Mouse (Mus musculus) hindbrain, embryonic 12.5 days (tissue): ENCODE data around the gene Gls2. TPM values are rescaled to one million over a fixed set of nuclear protein-coding genes. Genes with fewer than 3 reads are reported as not detected.
A peak's percentile ranks its signal among the peaks of the same experiment; 100 is the strongest.
"Not testable (repeated sequence)": the region's sequence is repeated elsewhere in the genome, so short reads cannot be mapped to it uniquely, and the experiment has no call there.

ENCODE experiments used
- ATAC-seq: fragments of 200-750 bp; cut with Nextera tagmentation; 2 replicates; pipeline ENCODE4 v1.8.0; 2017; ENCODE audit warnings: moderate TSS enrichment; ENCODE audit not compliant: low FRiP score
- H3K27ac ChIP-seq: fragments of 300-500 bp; sonication (generic); 2 replicates; pipeline ENCODE4 v1.5.1; 2016; ENCODE audit warnings: mild to moderate bottlenecking
- H3K27me3 ChIP-seq: fragments of 300-500 bp; sonication (generic); 2 replicates; pipeline ENCODE4 v1.6.1; 2016; ENCODE audit warnings: mild to moderate bottlenecking
- H3K36me3 ChIP-seq: fragments of 300-500 bp; sonication (generic); 2 replicates; pipeline ENCODE4 v1.6.1; 2016; ENCODE audit warnings: mild to moderate bottlenecking
- H3K4me1 ChIP-seq: fragments of 300-500 bp; sonication (generic); 2 replicates; pipeline ENCODE4 v1.6.1; 2016
- H3K4me2 ChIP-seq: fragments of 300-500 bp; sonication (generic); replicated peaks from 2 replicates; pipeline ENCODE4 v1.6.1; 2016; ENCODE audit warnings: mild to moderate bottlenecking
- H3K4me3 ChIP-seq: fragments of 300-500 bp; sonication (generic); 2 replicates; pipeline ENCODE4 v1.5.1; 2016; ENCODE audit warnings: mild to moderate bottlenecking
- H3K9ac ChIP-seq: fragments of 300-500 bp; sonication (generic); 2 replicates; pipeline ENCODE4 v1.6.1; 2016; ENCODE audit warnings: mild to moderate bottlenecking, moderate library complexity
- H3K9me3 ChIP-seq: fragments of 300-500 bp; sonication (generic); replicated peaks from 2 replicates; pipeline ENCODE4 v1.6.1; 2016; ENCODE audit warnings: mild to moderate bottlenecking
- WGBS: fragments of 180-500 bp; shearing (Covaris S2); methylation state at CpG from one replicate; pipeline ENCODE4 v1.1.7; 2016; 5-methylcytosine and 5-hydroxymethylcytosine counted together
- polyA plus RNA-seq: library from polyadenylated mRNA; unstranded; fragments of >200 nt; fragmentation: Nextera tagmentation; extraction: Ambion mirVana; gene quantifications from 2 replicates; pipeline ENCODE4 v1.2.1, GENCODE M21; 2016

Gene Gls2
- 0.61 and 0.70 TPM in 2 replicates for polyA plus RNA-seq

DNA sequence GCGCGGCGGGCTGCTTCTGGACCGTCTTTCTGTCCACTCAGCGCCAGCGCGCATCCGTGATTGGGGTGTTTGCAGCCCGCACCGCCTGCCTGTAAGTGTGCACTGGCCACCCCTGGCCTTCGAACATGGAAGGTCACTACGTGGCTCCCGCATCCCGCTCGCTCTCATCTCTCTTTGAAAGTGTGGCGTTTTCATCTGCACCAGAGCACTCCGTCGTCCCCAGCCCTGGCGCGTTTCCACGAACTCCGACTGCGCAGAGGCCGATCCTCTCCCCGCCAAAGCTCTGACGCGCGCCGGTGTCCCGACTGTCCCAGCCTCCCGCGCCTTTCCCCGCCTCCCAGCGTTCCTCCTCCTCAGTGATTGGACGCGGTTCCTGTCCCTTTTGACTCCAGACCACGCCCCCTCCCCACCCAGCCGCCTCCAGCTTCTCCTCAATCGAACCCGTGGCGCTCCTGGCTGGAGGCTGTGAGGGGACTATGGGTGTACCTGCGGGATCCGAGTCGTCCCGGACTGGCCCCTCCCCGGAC, at the start of gene Gls2:
Gene Gls2 (plus strand): TSS at position 434 of the 527 bp plus-strand sequence.
- Histone ChIP-seq H3K27ac (0 out of 2 replicates have a peak within 1 kb of the TSS, but pooled peaks have one; percentile 12), H3K4me2 (peak within 1 kb of the TSS; percentile 98), H3K4me1 (peaks cover 9% of the 10 kb centered on the region; the same call in 1 of the 2 replicates), H3K36me3 (no peaks in the 10 kb centered on the region), H3K4me3 (peak within 1 kb of the TSS; percentile 75), H3K9me3 (no peaks in the 10 kb centered on the region), H3K9ac (peak within 1 kb of the TSS; percentile 81), H3K27me3 (peaks cover 32% of the 10 kb centered on the region)
- WGBS, result under 1% methylated on average over 46 of the region's 46 CpGs
- ATAC-seq, result peak; percentile 98

DNA sequence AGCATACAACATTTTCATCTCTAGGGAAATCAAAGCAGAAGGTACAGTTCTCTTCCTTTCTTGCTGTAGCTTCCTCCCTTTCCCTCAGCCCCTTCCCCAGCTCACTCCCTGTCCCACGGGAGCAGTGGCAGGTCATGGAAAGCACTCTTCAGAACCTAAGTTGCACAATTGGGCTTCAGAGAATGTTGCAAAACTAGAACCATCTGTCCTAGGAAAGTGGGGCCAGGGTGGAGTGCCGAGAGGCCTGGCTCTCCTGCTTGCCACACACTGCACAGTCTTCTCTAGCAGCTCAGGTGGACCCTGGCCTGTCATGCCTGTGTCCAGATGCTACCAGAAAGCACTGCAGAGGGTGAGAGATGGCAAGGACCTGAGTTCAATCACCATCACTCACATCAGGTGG, 49.3 kb upstream of the Gls2 start:
- no peaks in the 10 kb centered on the region for H3K4me1 ChIP-seq
- no peaks in the 10 kb centered on the region for H3K27me3 ChIP-seq
- peaks cover 14% of the 10 kb centered on the region for H3K36me3 ChIP-seq
- 68% methylated on average over 2 of the region's 2 CpGs for WGBS
- no peak overlapping the region for H3K4me3 ChIP-seq
- H3K27ac ChIP-seq, result no peak overlapping the region
- ATAC-seq, result no peak
- no peak overlapping the region for H3K9ac ChIP-seq
- no peak overlapping the region for H3K4me2 ChIP-seq
- no peaks in the 10 kb centered on the region for H3K9me3 ChIP-seq

DNA sequence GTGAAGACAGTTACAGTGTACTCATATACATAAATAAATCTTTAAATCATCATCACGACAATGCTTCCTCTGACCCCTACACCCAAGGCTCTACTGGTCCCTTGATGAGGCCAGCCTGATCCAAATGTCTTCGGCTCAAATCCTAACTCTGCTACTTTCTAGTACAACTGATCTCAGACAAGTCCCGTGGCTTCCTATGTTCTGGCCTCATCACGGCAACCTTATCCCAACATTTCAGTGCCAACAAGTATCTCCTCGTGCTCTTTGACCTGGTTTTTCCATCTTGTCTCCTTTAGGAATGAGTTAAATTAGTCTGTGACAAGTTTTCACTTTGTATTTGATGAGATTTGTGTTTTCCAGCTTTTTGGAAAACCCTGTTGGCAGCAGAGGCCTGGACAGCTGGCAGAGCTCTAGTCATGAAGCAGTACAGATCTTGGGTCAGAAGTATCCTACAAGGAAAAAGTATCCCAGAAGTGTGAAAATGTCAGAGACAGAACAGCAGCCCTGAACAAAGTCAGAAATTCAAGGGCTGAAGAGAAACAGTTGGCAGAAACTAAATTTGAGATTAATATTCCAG, 45.4 kb upstream of the Gls2 start:
- Histone ChIP-seq H3K27me3 (no peaks in the 10 kb centered on the region), H3K9ac (no peak overlapping the region), H3K27ac (no peak overlapping the region), H3K4me3 (no peak overlapping the region), H3K4me1 (no peaks in the 10 kb centered on the region), H3K4me2 (no peak overlapping the region), H3K9me3 (no peaks in the 10 kb centered on the region), H3K36me3 (peaks cover 6% of the 10 kb centered on the region; the same call in 1 of the 2 replicates)
- ATAC-seq, result no peak
- 93% methylated on average over 5 of the region's 5 CpGs for WGBS

DNA sequence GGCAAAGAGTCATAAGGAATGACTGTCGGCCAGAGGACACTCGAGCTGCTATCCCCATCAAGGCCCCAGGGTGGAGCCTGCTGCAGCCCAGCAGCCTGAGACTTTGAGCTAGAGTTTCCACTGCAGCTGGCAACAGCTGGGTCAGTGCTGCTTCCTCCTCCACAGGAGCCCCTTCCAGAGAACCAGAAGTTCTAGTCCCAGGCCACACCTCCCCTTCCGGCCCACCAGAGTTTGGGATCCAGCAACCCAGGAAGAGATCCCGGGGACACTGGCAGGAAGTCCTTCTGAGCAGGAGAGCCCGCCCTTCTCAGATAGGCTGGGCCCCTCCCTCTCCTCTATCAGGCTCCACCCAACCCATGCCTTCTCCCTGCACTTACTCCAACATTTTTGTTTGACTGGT, 44.7 kb upstream of the Gls2 start:
- WGBS, result 5% methylated on average over 5 of the region's 5 CpGs
- 0 out of 2 replicates have a peak, but pooled peaks have one; percentile 43 for ATAC-seq
- H3K4me2 ChIP-seq, result 0 out of 2 replicates have a peak overlapping the region, but pooled peaks have one; percentile 3

DNA sequence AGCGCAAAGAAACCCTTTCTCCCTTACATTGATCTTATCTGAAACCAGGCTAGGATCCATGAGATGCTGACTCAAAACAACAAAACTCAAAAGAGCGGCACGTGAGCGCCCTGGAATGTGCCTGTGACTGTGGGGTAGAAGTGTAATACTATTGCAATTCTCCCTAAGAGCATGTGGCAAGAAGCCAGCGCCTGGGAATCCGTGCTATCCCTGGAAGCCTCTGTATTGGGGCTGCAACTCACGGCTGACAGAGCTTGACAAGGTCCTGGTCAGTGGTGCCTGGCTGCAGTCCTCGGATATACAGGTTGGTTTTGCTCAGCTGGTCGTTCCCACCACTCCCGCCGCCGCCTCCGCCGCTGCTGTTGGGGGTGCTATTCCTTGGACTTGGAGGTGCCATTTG, 43.3 kb upstream of the Gls2 start:
- H3K27me3 ChIP-seq, result no peaks in the 10 kb centered on the region
- no peak overlapping the region for H3K4me3 ChIP-seq
- no peaks in the 10 kb centered on the region for H3K9me3 ChIP-seq
- H3K9ac ChIP-seq, result no peak overlapping the region
- ATAC-seq, result no peak
- H3K4me1 ChIP-seq, result no peaks in the 10 kb centered on the region
- WGBS, result 86% methylated on average over 14 of the region's 14 CpGs
- no peaks in the 10 kb centered on the region for H3K36me3 ChIP-seq
- H3K27ac ChIP-seq, result no peak overlapping the region
- no peak overlapping the region for H3K4me2 ChIP-seq

More for the DNA sequence above, 44.7 kb upstream of the Gls2 start:
- H3K27ac ChIP-seq, result no peak overlapping the region
- no peaks in the 10 kb centered on the region for H3K9me3 ChIP-seq
- no peaks in the 10 kb centered on the region for H3K27me3 ChIP-seq
- H3K36me3 ChIP-seq, result peaks cover 4% of the 10 kb centered on the region; the same call in 1 of the 2 replicates
- H3K9ac ChIP-seq, result no peak overlapping the region
- no peaks in the 10 kb centered on the region for H3K4me1 ChIP-seq
- H3K4me3 ChIP-seq, result no peak overlapping the region

DNA sequence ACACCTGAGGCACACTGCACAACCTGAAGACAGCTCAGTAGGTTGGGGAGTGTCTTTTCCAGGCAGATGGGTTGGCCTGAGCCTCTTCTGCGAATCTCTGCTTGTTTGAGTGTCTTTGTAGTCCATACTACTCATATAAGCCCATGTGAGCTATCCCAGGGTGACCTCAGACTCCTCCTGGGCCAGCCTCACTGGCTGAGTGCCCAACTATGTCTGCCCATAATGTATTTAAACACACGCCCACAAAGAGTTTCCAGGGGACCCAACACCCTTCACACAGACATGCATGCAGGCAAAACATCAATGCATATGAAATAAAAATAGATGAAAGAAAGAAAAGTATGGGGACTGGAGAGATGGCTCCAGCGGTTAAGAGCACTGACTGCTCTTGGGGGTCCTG, 40.3 kb upstream of the Gls2 start:
- ATAC-seq, result no peak

DNA sequence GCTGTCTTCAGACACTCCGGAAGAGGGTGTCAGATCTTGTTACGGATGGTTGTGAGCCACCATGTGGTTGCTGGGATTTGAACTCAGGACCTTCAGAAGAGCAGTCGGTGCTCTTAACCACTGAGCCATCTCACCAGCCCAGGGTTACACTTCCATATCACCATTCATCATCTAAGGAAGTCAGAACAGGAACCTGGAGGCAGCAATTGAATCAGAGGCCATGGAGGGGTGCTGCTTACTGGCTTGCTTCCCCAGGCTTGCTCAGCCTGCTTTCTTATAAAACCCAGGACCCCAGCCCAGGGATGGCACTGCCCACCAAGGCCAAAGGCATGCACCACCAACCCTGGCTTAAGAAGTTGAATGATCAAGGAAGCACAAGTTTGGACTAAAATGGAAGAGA, 28.5 kb upstream of the Gls2 start:
- H3K9ac ChIP-seq, H3K27me3 ChIP-seq, ATAC-seq, H3K36me3 ChIP-seq, H3K4me3 ChIP-seq, H3K27ac ChIP-seq, H3K4me2 ChIP-seq, H3K4me1 ChIP-seq, H3K9me3 ChIP-seq: not testable (repeated sequence)
- 96% methylated on average over 3 of the region's 3 CpGs for WGBS

More for the DNA sequence above, 40.3 kb upstream of the Gls2 start:
- Histone ChIP-seq H3K9me3 (no peaks in the 10 kb centered on the region), H3K27ac (no peak overlapping the region), H3K27me3 (no peaks in the 10 kb centered on the region), H3K4me1 (no peaks in the 10 kb centered on the region), H3K9ac (no peak overlapping the region), H3K36me3 (no peaks in the 10 kb centered on the region), H3K4me3 (no peak overlapping the region), H3K4me2 (no peak overlapping the region)
- WGBS, result 81% methylated on average over 3 of the region's 3 CpGs

DNA sequence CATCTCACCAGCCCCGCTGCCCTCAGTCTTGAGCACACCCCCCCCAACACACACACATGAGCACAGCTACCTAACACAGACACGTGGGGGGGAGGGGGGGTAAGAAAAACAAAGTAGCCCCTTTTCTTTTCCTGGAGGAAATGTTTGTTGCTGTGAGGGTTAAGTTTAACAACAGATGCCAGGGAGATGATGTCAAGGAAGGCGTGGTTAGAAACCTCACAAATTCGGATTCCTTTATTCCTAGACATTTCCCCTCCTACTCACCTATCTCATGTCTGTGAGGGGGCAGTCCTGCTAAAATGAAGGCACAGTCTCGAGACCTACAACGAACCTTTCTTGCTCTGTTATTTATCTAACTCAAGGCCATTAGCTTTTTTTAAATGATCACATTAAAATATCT, 27.2 kb upstream of the Gls2 start:
- no peaks in the 10 kb centered on the region for H3K4me1 ChIP-seq
- no peak for ATAC-seq
- H3K4me3 ChIP-seq, result no peak overlapping the region
- H3K9ac ChIP-seq, result no peak overlapping the region
- H3K36me3 ChIP-seq, result no peaks in the 10 kb centered on the region
- no peak overlapping the region for H3K4me2 ChIP-seq
- H3K27me3 ChIP-seq, result no peaks in the 10 kb centered on the region
- H3K9me3 ChIP-seq, result no peaks in the 10 kb centered on the region
- WGBS, result 63% methylated on average over 6 of the region's 6 CpGs
- H3K27ac ChIP-seq, result no peak overlapping the region

DNA sequence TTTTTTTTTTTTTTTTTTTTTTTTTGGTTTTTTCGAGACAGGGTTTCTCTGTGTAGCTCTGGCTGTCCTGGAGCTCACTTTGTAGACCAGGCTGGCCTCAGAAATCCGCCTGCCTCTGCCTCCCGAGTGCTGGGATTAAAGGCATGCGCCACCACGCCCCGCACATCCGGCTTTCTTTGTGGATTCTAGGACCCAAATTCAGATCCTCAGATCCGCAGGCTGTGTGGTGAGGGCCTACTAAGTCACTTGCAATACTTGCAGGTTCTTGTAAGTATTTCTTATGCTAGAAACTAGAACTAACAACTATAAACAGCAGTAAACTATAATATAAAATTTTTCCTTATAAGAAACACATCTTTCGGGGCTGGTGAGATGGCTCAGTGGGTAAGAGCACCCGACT, 22.9 kb upstream of the Gls2 start:
- not testable (repeated sequence) for H3K9ac ChIP-seq, H3K4me3 ChIP-seq, H3K36me3 ChIP-seq, H3K27ac ChIP-seq, H3K4me2 ChIP-seq, H3K27me3 ChIP-seq, H3K9me3 ChIP-seq, ATAC-seq
- 97% methylated on average over 10 of the region's 10 CpGs for WGBS
- H3K4me1 ChIP-seq, result peaks cover 18% of the 10 kb centered on the region

DNA sequence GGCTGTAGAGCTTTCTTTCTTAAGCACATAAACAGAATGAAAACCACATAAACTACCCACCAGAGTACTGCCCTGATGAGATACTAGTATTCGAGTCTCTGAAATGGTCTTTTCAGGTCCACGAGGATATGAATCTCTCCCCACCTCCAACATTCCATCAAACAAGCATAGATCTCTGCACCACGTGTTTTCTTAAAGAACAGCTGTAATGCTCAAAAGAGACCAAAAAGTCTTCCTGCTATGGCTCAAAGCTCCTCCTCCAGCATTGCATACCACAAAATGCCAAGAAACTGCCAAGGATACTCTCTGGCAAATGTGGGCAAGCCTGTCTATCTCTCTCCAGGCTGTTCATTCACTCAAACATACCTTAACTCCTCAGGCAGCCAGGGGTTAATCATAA, 19.0 kb upstream of the Gls2 start:
- 23% methylated on average over 3 of the region's 3 CpGs for WGBS
- Histone ChIP-seq H3K36me3 (no peaks in the 10 kb centered on the region), H3K27ac (no peak overlapping the region), H3K4me1 (peaks cover 18% of the 10 kb centered on the region), H3K4me3 (peak overlapping the region; percentile 52), H3K27me3 (no peaks in the 10 kb centered on the region), H3K9me3 (no peaks in the 10 kb centered on the region), H3K4me2 (peak overlapping the region; percentile 65), H3K9ac (peak overlapping the region; percentile 63)
- no peak for ATAC-seq

DNA sequence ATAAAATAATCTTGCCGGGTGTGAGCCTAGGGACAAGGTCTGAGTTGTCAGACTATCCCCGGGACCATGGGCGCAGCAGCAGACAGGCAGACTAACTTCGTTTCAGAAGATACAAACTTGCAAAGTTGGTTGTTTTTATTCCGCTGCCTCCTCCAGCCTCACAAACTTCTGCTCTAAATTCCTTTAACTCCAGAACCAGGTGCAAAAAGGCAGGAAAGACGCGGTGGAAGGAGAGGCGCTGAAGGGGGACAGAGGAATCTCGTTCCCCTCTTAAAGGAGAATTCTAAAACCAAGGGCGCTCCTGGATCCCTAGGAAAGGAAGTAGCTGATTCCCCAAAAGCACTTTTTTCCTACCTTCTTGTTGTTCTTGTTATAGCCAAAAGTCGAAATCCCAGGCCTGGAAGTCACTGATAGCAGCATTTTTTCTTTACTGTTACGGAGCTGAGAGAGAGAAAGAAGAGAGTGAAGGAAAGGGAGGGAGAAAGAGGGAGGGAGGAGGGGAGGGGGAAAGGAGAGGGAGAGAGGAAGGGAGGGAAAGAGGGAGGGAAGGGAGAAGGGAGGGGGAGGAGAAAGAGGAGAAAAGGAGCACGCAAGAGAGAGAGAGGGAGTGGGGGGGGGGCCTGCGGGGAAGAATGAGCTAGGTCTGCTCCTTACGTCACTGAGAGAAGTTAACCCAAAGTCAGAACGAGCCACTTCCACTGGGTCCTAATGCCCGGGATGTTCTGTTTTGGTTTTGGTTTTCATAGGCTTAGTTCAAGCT, 18.1 kb upstream of the Gls2 start:
- WGBS, result under 1% methylated on average over 17 of the region's 17 CpGs
- Histone ChIP-seq H3K9me3 (no peaks in the 10 kb centered on the region), H3K4me2 (peak overlapping the region; percentile 65), H3K27ac (peak overlapping the region; percentile 78), H3K4me1 (peaks cover 18% of the 10 kb centered on the region), H3K4me3 (peak overlapping the region; percentile 52), H3K9ac (peak overlapping the region; percentile 63), H3K27me3 (no peaks in the 10 kb centered on the region), H3K36me3 (no peaks in the 10 kb centered on the region)
- peak; percentile 85 for ATAC-seq

DNA sequence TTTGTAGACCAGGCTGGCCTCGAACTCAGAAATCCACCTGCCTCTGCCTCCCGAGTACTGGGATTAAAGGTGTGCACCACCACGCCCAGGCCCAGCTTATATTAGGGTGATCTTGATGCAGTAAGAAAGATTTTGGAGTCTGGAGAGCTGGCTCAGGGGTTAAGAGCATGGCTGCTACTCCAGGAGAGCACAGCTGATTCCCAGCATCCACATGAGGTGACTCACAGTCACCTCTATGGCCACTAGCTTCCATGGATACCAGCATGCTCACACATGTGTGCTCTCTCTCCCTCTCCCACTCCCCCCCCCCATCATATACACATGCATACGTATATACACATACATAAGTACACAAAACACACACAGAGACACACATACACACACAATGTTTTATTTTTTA, 16.9 kb upstream of the Gls2 start:
- 0 out of 2 replicates have a peak, but pooled peaks have one; percentile 52 for ATAC-seq
- Histone ChIP-seq H3K36me3 (no peaks in the 10 kb centered on the region), H3K27me3 (no peaks in the 10 kb centered on the region), H3K4me2 (no peak overlapping the region), H3K9ac (no peak overlapping the region), H3K27ac (no peak overlapping the region), H3K4me3 (no peak overlapping the region), H3K9me3 (no peaks in the 10 kb centered on the region), H3K4me1 (peaks cover 18% of the 10 kb centered on the region)
- 83% methylated on average over 4 of the region's 4 CpGs for WGBS
